Mouse (Mus musculus): Measurements from ENCODE around the gene Atp1a4. TPM values are rescaled to one million over a fixed set of nuclear protein-coding genes. Genes with fewer than 3 reads are reported as not detected.
"Not testable (repeated sequence)": the region's sequence is repeated elsewhere in the genome, so short reads cannot be mapped to it uniquely, and the experiment has no call there.

Gene Atp1a4
- total RNA-seq, 2 experiments from 2014 or later = 0.59 to 0.88 TPM

- no peak for DNase-seq
These were observed 23.5 kb upstream of the Atp1a4 start for GRCm38 (mm10) chr1:172281522-172282254.

- DNase-seq = no peak
These were observed 21.7 kb upstream of the Atp1a4 start for GRCm38 (mm10) chr1:172279768-172280509.

GRCm38 (mm10) chr1:172278328-172278727 lies 20.1 kb upstream of the Atp1a4 start:
- DNase-seq = no peak

GRCm38 (mm10) chr1:172277172-172277571 lies 19.0 kb upstream of the Atp1a4 start:
- DNase-seq = no peak

GRCm38 (mm10) chr1:172274547-172274946 lies 16.3 kb upstream of the Atp1a4 start:
- no peak for DNase-seq

GRCm38 (mm10) chr1:172274116-172274515 lies 15.9 kb upstream of the Atp1a4 start:
- no peak for DNase-seq

- DNase-seq = no peak
These were observed 15.2 kb upstream of the Atp1a4 start for GRCm38 (mm10) chr1:172273386-172273785.

- DNase-seq = no peak
These were observed 13.6 kb upstream of the Atp1a4 start for GRCm38 (mm10) chr1:172271765-172272164.

GRCm38 (mm10) chr1:172271208-172271607 lies 13.0 kb upstream of the Atp1a4 start:
- no peak for DNase-seq

GRCm38 (mm10) chr1:172261477-172262078 lies 3.4 kb upstream of the Atp1a4 start, which contains the start of gene Igsf8:
Gene Igsf8, plus strand, starts transcription at chr1:172261641.
- DNase-seq = no peak

GRCm38 (mm10) chr1:172247679-172248078 lies 10.5 kb downstream of the Atp1a4 start:
- peak; percentile 27 for DNase-seq

GRCm38 (mm10) chr1:172247216-172247615 lies 11.0 kb downstream of the Atp1a4 start:
- no peak for DNase-seq

GRCm38 (mm10) chr1:172244645-172245044 lies 13.6 kb downstream of the Atp1a4 start:
- not testable (repeated sequence) for DNase-seq

GRCm38 (mm10) chr1:172243547-172244205 lies 14.5 kb downstream of the Atp1a4 start:
- DNase-seq = peak; percentile 61

- DNase-seq = peak; percentile 58
These were observed 15.8 kb downstream of the Atp1a4 start for GRCm38 (mm10) chr1:172242401-172242800.

GRCm38 (mm10) chr1:172240945-172241708 lies 17.1 kb downstream of the Atp1a4 start:
- DNase-seq = no peak

GRCm38 (mm10) chr1:172229215-172229614 lies 29.0 kb downstream of the Atp1a4 start:
- no peak for DNase-seq

GRCm38 (mm10) chr1:172228209-172228608 lies 30.0 kb downstream of the Atp1a4 start:
- DNase-seq = no peak

GRCm38 (mm10) chr1:172221297-172222063 lies 36.7 kb downstream of the Atp1a4 start:
- peak; percentile 71 for DNase-seq

- peak; percentile 83 for DNase-seq
These were observed 37.8 kb downstream of the Atp1a4 start for GRCm38 (mm10) chr1:172220414-172220813.

Data from gastrocnemius, postnatal 25 days (tissue).